9 mouse cellular contexts compared by ENCODE assay signal in the genomic region with DNA sequence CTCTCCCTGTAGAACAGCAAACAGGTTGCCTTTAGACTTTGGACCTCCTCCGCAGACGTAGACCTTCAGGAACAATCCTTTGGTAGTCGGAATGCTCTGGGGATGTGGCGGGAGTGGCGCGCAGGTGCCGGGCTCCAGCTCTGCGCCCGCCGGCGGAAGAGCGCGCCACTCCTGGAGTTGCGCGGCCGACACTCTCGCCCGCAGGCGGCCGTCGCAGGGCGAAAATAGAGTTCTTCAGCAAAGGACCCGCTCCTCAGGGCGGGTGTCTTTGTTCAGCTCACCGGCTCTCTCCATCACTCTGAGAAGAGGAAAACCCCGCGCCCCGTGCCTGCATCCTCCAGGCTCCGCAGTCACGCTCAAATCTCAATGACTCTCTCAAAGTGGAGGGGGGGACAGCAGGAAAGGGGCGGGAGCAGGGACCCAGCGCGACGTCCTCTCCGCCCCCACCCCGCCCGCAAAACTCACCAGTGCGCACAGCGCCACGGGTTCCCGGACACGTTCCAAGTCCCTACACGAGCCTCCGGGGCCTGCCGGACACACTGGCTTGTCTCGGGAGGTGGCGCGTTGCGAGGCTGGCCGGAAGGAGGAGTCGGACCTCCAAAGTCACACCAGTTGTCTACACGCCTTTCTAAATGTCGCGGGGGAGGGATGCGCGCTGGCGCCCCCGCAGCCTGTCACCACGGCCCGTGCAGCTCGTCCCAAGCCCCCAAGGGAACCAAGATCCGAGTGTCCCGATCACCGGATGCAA. TPM values are rescaled to one million over a fixed set of nuclear protein-coding genes. Genes with fewer than 3 reads are reported as not detected.
DNase-seq lines count a peak whose midpoint lies in the region; ATAC-seq and TF ChIP-seq lines count a peak whose summit lies in the region.
"Had no signal": no experiment of that assay in that cellular context is flagged by ENCODE, and none has a peak within 500 bp of the region (broad histone marks: within the 10 kb centered on the region; RNA-seq: fewer than 3 reads in every experiment).

No protein-coding gene starts in this region.

- intact Hi-C loops in left cerebral cortex, postnatal 14 days (cut with DNase I), result loop anchor here (10.0 kb wide), 2 partner anchors 118 to 442 kb away; no protein-coding TSS in a partner anchor

- peak overlapping the region; percentile 84 for H3K27ac ChIP-seq in forebrain, postnatal 0 days (ENCODE audit: low read depth, low read length)
- H3K27ac ChIP-seq in hindbrain, embryonic 10.5 days, result peak overlapping the region; percentile 84
- H3K27ac ChIP-seq in midbrain, embryonic 13.5 days, result peak overlapping the region; percentile 86

- peak; percentile 46 for DNase-seq in WW6 (ENCODE audit: low read depth, low spot score)
- peak; percentile 77 for DNase-seq in cerebellum, adult 11 months
- peak; percentile 62 for DNase-seq in forebrain, postnatal 0 days
- peak; percentile 65 for DNase-seq in hindbrain, embryonic 10.5 days (ENCODE audit: low spot score)
- peak; percentile 36 to 58 for DNase-seq in left cerebral cortex, postnatal 14 days (ENCODE audit: low spot score in 2 of 2)
- peak; percentile 33 for DNase-seq in telencephalon, adult 2 months (ENCODE audit: low read depth, low spot score)
- no peak for DNase-seq in spleen, postnatal 36 days (ENCODE audit: low spot score in 2 of 2)

- no peaks in the 10 kb centered on the region for H3K36me3 ChIP-seq in forebrain, postnatal 0 days (ENCODE audit: insufficient read depth)
- no peaks in the 10 kb centered on the region for H3K36me3 ChIP-seq in hindbrain, embryonic 10.5 days
- no peaks in the 10 kb centered on the region for H3K36me3 ChIP-seq in midbrain, embryonic 13.5 days

- 1% methylated on average over 64 of the region's 64 CpGs for WGBS in forebrain, postnatal 0 days
- WGBS in hindbrain, embryonic 10.5 days, result under 1% methylated on average over 64 of the region's 64 CpGs
- under 1% methylated on average over 64 of the region's 64 CpGs for WGBS in midbrain, embryonic 13.5 days

- no peaks in the 10 kb centered on the region for H3K9me3 ChIP-seq in forebrain, postnatal 0 days (ENCODE audit: low read length)
- H3K9me3 ChIP-seq in hindbrain, embryonic 10.5 days, result no peaks in the 10 kb centered on the region
- H3K9me3 ChIP-seq in midbrain, embryonic 13.5 days, result no peaks in the 10 kb centered on the region

- H3K4me3 ChIP-seq in forebrain, postnatal 0 days (ENCODE audit: low read depth, low read length), result peak overlapping the region; percentile 69
- peak overlapping the region; percentile 79 for H3K4me3 ChIP-seq in hindbrain, embryonic 10.5 days
- peak overlapping the region; percentile 75 for H3K4me3 ChIP-seq in midbrain, embryonic 13.5 days (replicated peaks)
- H3K4me3 ChIP-seq: myocyte had no signal

- H3K27me3 ChIP-seq in forebrain, postnatal 0 days (ENCODE audit: insufficient read depth, low read length), result no peaks in the 10 kb centered on the region
- H3K27me3 ChIP-seq in hindbrain, embryonic 10.5 days (ENCODE audit: insufficient read depth, poor library complexity, severe bottlenecking), result peaks cover 38% of the 10 kb centered on the region
- peaks cover 29% of the 10 kb centered on the region for H3K27me3 ChIP-seq in midbrain, embryonic 13.5 days

- no peak for TF ChIP-seq CTCF in forebrain, postnatal 0 days (IDR thresholded peaks at IDR 0.05; ENCODE audit: low read depth)

- peak overlapping the region; percentile 84 for H3K4me2 ChIP-seq in forebrain, postnatal 0 days (ENCODE audit: low read depth)
- peak overlapping the region; percentile 89 for H3K4me2 ChIP-seq in midbrain, embryonic 13.5 days (replicated peaks)

- ATAC-seq in forebrain, postnatal 0 days, result peak; percentile 60
- ATAC-seq in midbrain, embryonic 13.5 days, result peak; percentile 81

- peaks cover 4% of the 10 kb centered on the region; the same call in 1 of the 2 replicates for H3K4me1 ChIP-seq in forebrain, postnatal 0 days (ENCODE audit: insufficient read depth)
- peaks cover 22% of the 10 kb centered on the region for H3K4me1 ChIP-seq in hindbrain, embryonic 10.5 days (replicated peaks)
- H3K4me1 ChIP-seq in midbrain, embryonic 13.5 days (replicated peaks), result peaks cover 19% of the 10 kb centered on the region

- peak overlapping the region; percentile 72 for H3K9ac ChIP-seq in forebrain, postnatal 0 days
- peak overlapping the region; percentile 77 for H3K9ac ChIP-seq in midbrain, embryonic 13.5 days (replicated peaks)

RNA-seq across cellular contexts. Expression of gene Galnt17, which starts 1.2 kb away (rescaled TPM):
- total RNA-seq in forebrain, postnatal 0 days (2014; rRNA removed), result 17.8 and 20.2 TPM in 2 replicates
- 2.6 and 5.2 TPM in 2 replicates for polyA plus RNA-seq in forebrain, postnatal 0 days (2015; fragmentation: Nextera tagmentation; extraction: Ambion mirVana)
- 1.5 TPM in 2 replicates for polyA plus RNA-seq in hindbrain, embryonic 10.5 days (2016; fragmentation: Nextera tagmentation; extraction: Ambion mirVana)
- total RNA-seq in left cerebral cortex, postnatal 14 days (2021), result 10 to 100 TPM; 34.2 to 37.6 TPM
- 4.0 and 5.1 TPM in 2 replicates for polyA plus RNA-seq in midbrain, embryonic 13.5 days (2015; fragmentation: Nextera tagmentation; extraction: Ambion mirVana)

Comparison
In these comparisons a context has a peak if more than half of its experiments do, and no peak if none do; other contexts are left out.
1. DNase-seq: peak in WW6 (single experiment), cerebellum, adult 11 months (single experiment), forebrain, postnatal 0 days (single experiment), hindbrain, embryonic 10.5 days (single experiment), left cerebral cortex, postnatal 14 days (2 of 2) and telencephalon, adult 2 months (single experiment); none in spleen, postnatal 36 days (0 of 2).
2. Peak in every context shown above with its lines, with median percentiles within 50 percentile points of each other: H3K27ac ChIP-seq and H3K4me3 ChIP-seq.